Mouse (Mus musculus) midbrain, embryonic 14.5 days (tissue): ENCODE measurements at regions not wholly inside any gene's neighbourhood (a gene's known extent, or its start where the extent isn't known, plus 50 kb on each side); places are given as distances from the start of the nearest gene placed in this dataset.

Experiments used
- ATAC-seq: fragments of 200-750 bp; cut with Nextera tagmentation; 2 replicates; pipeline ENCODE4 v1.8.0; 2017; ENCODE audit warnings: moderate number of reproducible peaks, moderate library complexity; ENCODE audit not compliant: low FRiP score, low TSS enrichment
- DNase-seq: peaks from one replicate; pipeline ENCODE4 v3.0.0-alpha.2; 2015
- H3K27ac ChIP-seq: fragments of 300-500 bp; sonication (generic); replicated peaks from 2 replicates; pipeline ENCODE4 v1.5.1; 2014; ENCODE audit warnings: mild to moderate bottlenecking, low read depth, low read length, moderate library complexity
- H3K27me3 ChIP-seq: fragments of 300-500 bp; sonication (generic); 2 replicates; pipeline ENCODE4 v1.6.1; 2014; ENCODE audit warnings: low read length, control low read depth, mixed read lengths; ENCODE audit not compliant: control insufficient read depth, insufficient read depth
- H3K36me3 ChIP-seq: fragments of 300-500 bp; sonication (generic); 2 replicates; pipeline ENCODE4 v1.6.1; 2014; ENCODE audit warnings: low read length, control low read depth; ENCODE audit not compliant: control insufficient read depth, insufficient read depth
- H3K4me1 ChIP-seq: fragments of 300-500 bp; sonication (generic); 2 replicates; pipeline ENCODE4 v1.6.1; 2014; ENCODE audit warnings: mild to moderate bottlenecking, antibody characterized with exemption, low read length, control low read depth; ENCODE audit not compliant: control insufficient read depth, insufficient read depth
- H3K4me2 ChIP-seq: fragments of 300-500 bp; sonication (generic); 2 replicates; pipeline ENCODE4 v1.6.1; 2014; ENCODE audit warnings: mild to moderate bottlenecking, low read length, moderate library complexity
- H3K4me3 ChIP-seq: fragments of 300-500 bp; sonication (generic); replicated peaks from 2 replicates; pipeline ENCODE4 v1.5.1; 2014; ENCODE audit warnings: low read depth, low read length
- H3K9ac ChIP-seq: fragments of 300-500 bp; sonication (generic); replicated peaks from 2 replicates; pipeline ENCODE4 v1.6.1; 2014; ENCODE audit warnings: mild to moderate bottlenecking, low read length, moderate library complexity
- H3K9me3 ChIP-seq: fragments of 300-500 bp; sonication (generic); 2 replicates; pipeline ENCODE4 v1.6.1; 2016; ENCODE audit warnings: low read length, control low read depth, mixed read lengths; ENCODE audit not compliant: control insufficient read depth
- WGBS: fragments of 180-500 bp; shearing (Covaris S2); extraction: QIAGEN DNeasy Blood & Tissue Kit; methylation state at CpG from one replicate; pipeline ENCODE4 v1.1.7; 2014; 5-methylcytosine and 5-hydroxymethylcytosine counted together

GRCm38 (mm10) chr15:69923833-69924232 lies 3423.1 kb upstream of the Lrrc6 start:
- Histone ChIP-seq H3K4me3 (no peak overlapping the region), H3K4me2 (no peak overlapping the region), H3K36me3 (no peaks in the 10 kb centered on the region), H3K9ac (no peak overlapping the region), H3K4me1 (no peaks in the 10 kb centered on the region), H3K9me3 (no peaks in the 10 kb centered on the region), H3K27ac (no peak overlapping the region), H3K27me3 (no peaks in the 10 kb centered on the region)
- peak; percentile 46; the same call in 1 of the 2 replicates for ATAC-seq
- peak; percentile 37 for DNase-seq
- WGBS, result 43% methylated on average over 4 of the region's 4 CpGs

GRCm38 (mm10) chr15:69923280-69923679 lies 3422.6 kb upstream of the Lrrc6 start:
- no peak overlapping the region for H3K27ac ChIP-seq

GRCm38 (mm10) chr15:69922176-69922575 lies 3421.5 kb upstream of the Lrrc6 start:
- no peak overlapping the region for H3K27ac ChIP-seq
- H3K4me1 ChIP-seq, result no peaks in the 10 kb centered on the region
- DNase-seq (peak; percentile 56), ATAC-seq (no peak)
- H3K9me3 ChIP-seq, result no peaks in the 10 kb centered on the region
- no peak overlapping the region for H3K4me3 ChIP-seq
- H3K27me3 ChIP-seq, result no peaks in the 10 kb centered on the region
- H3K36me3 ChIP-seq, result no peaks in the 10 kb centered on the region
- 80% methylated on average over 3 of the region's 3 CpGs for WGBS
- H3K9ac ChIP-seq, result no peak overlapping the region
- no peak overlapping the region for H3K4me2 ChIP-seq

More at GRCm38 (mm10) chr15:69923280-69923679, 3422.6 kb upstream of the Lrrc6 start:
- Histone ChIP-seq H3K4me2 (no peak overlapping the region), H3K9me3 (no peaks in the 10 kb centered on the region), H3K4me1 (no peaks in the 10 kb centered on the region), H3K27me3 (no peaks in the 10 kb centered on the region), H3K9ac (no peak overlapping the region), H3K36me3 (no peaks in the 10 kb centered on the region), H3K4me3 (no peak overlapping the region)
- ATAC-seq, result peak; percentile 53
- DNase-seq, result peak; percentile 58
- WGBS, result 32% methylated on average over 2 of the region's 2 CpGs

- no peak overlapping the region for H3K4me3 ChIP-seq
- H3K4me2 ChIP-seq, result no peak overlapping the region
- H3K36me3 ChIP-seq, result no peaks in the 10 kb centered on the region
- no peaks in the 10 kb centered on the region for H3K9me3 ChIP-seq
- no peak overlapping the region for H3K27ac ChIP-seq
- ATAC-seq (no peak), DNase-seq (no peak)
- no peak overlapping the region for H3K9ac ChIP-seq
- H3K4me1 ChIP-seq, result no peaks in the 10 kb centered on the region
- WGBS, result 76% methylated on average over 4 of the region's 4 CpGs
- no peaks in the 10 kb centered on the region for H3K27me3 ChIP-seq
Measured at GRCm38 (mm10) chr15:69885764-69886163, 3385.1 kb upstream of the Lrrc6 start.

- no peak overlapping the region for H3K4me2 ChIP-seq
- H3K9ac ChIP-seq, result no peak overlapping the region
- ATAC-seq, result no peak
- H3K36me3 ChIP-seq, result no peaks in the 10 kb centered on the region
- no peaks in the 10 kb centered on the region for H3K4me1 ChIP-seq
- H3K4me3 ChIP-seq, result no peak overlapping the region
- no peaks in the 10 kb centered on the region for H3K27me3 ChIP-seq
- H3K27ac ChIP-seq, result no peak overlapping the region
- DNase-seq, result no peak
- no peaks in the 10 kb centered on the region for H3K9me3 ChIP-seq
Measured at GRCm38 (mm10) chr15:69878511-69878910, 3377.8 kb upstream of the Lrrc6 start.

GRCm38 (mm10) chr15:69853521-69853920 lies 3352.8 kb upstream of the Lrrc6 start:
- Histone ChIP-seq H3K9ac (no peak overlapping the region), H3K27me3 (no peaks in the 10 kb centered on the region)
- 3% methylated on average over 1 of the region's 1 CpGs for WGBS

GRCm38 (mm10) chr15:69849644-69850043 lies 3348.9 kb upstream of the Lrrc6 start:
- ATAC-seq (no peak), DNase-seq (no peak)
- H3K4me2 ChIP-seq, result no peak overlapping the region
- H3K9me3 ChIP-seq, result no peaks in the 10 kb centered on the region
- no peaks in the 10 kb centered on the region for H3K36me3 ChIP-seq
- H3K9ac ChIP-seq, result no peak overlapping the region
- H3K4me1 ChIP-seq, result no peaks in the 10 kb centered on the region
- no peak overlapping the region for H3K4me3 ChIP-seq
- no peaks in the 10 kb centered on the region for H3K27me3 ChIP-seq
- H3K27ac ChIP-seq, result no peak overlapping the region
- 85% methylated on average over 1 of the region's 1 CpGs for WGBS

More at GRCm38 (mm10) chr15:69853521-69853920, 3352.8 kb upstream of the Lrrc6 start:
- Histone ChIP-seq H3K9me3 (no peaks in the 10 kb centered on the region), H3K36me3 (no peaks in the 10 kb centered on the region), H3K4me3 (no peak overlapping the region), H3K4me1 (no peaks in the 10 kb centered on the region), H3K27ac (no peak overlapping the region), H3K4me2 (no peak overlapping the region)
- DNase-seq (peak; percentile 41), ATAC-seq (no peak)
